Mouse (Mus musculus) small intestine, adult 2 months (tissue): ENCODE measurements around the gene Capn12.

Experiments used
- CTCF ChIP-seq: fragments of 200-500 bp; IDR thresholded peaks from 2 replicates; pipeline ENCODE4 v1.5.1; 2012; ENCODE audit warnings: low read depth, mild to moderate bottlenecking, control low read depth, inconsistent platforms, low read length, moderate library complexity, mixed read lengths; ENCODE audit not compliant: insufficient replicate concordance, insufficient read length; ENCODE audit errors: extremely low read depth
- POLR2A ChIP-seq: fragments of 200-500 bp; IDR thresholded peaks from 2 replicates; pipeline ENCODE4 v1.6.1; 2012; ENCODE audit warnings: low read depth, mild to moderate bottlenecking, control low read depth, inconsistent platforms, low read length, moderate library complexity

GRCm38 (mm10) chr7:28877155-28877554 is 4.1 kb upstream of the Capn12 start:
- TF ChIP-seq CTCF: no peak
- no peak for TF ChIP-seq POLR2A
